Mouse (Mus musculus): ENCODE results near the gene Nlrp6.
"Not testable (repeated sequence)": the region's sequence is repeated elsewhere in the genome, so short reads cannot be mapped to it uniquely, and the experiment has no call there.

Gene Nlrp6

DNA sequence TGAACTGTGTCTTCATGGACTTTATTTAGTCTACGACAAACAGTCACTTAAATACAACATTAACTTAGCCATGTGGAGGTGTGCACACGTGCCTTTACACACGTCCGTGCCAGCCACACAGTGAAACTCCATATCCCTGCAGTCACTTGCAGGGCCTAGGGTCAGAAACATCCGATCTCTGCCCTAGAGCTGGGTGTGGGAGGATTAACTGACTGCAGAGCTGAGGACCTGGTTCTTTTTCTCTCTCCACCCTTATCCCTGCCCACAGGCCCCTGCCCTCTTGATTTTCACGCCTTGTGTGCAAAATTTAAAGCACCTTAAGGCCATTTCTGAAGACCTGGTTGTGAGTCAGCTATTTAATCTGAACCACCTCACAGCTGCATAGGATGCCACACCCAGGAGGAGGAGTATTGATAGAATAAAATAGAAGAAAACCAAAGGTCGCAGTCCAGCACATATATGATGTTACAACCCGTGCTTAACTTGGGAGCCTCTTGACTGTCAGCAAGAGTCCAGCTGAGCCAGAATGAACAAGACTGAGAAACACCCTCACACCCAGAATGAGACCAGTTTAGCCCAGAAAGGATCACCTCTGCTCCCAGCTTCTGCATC is at the start of gene Nlrp6:
Gene Nlrp6 (plus strand): TSS at position 485 of the 612 bp plus-strand sequence.
- DNase-seq, result no peak

GRCm38 (mm10) chr7:140874224-140874623 is 46.5 kb upstream of the Nlrp6 start:
- no peak for DNase-seq

DNA sequence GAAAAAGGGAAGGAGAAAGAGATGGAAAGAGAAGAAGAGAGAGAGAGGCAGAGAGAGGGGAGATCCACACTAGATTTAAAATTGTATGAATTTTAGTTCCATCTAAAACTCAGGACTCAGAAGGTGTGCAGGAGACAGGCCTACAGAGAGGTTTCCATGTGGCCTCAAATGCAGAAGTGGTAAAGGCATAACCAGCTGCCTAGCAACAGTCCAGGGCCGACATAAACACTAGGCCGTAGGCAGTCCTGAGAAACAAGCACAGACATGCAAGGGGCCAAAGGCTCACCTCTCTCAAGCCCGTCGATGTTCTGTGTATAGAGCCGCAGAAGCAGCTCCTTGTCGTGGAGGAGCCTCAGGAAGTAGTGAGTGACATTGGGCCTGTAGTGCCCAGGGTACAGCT is 43.3 kb upstream of the Nlrp6 start:
- no peak for DNase-seq

GRCm38 (mm10) chr7:140879355-140879754 is 41.3 kb upstream of the Nlrp6 start:
- peak; percentile 16 for DNase-seq

GRCm38 (mm10) chr7:140880419-140880818 is 40.3 kb upstream of the Nlrp6 start:
- no peak for DNase-seq

GRCm38 (mm10) chr7:140880865-140881515 is 39.7 kb upstream of the Nlrp6 start:
- DNase-seq, result no peak

- peak; percentile 92 for DNase-seq
Measured at GRCm38 (mm10) chr7:140881696-140882468, 38.8 kb upstream of the Nlrp6 start, which contains the start of the genes Psmd13 and Sirt3. Gene Psmd13 (plus strand): TSS chr7:140881968. Gene Sirt3 (minus strand): TSS chr7:140882309.

DNA sequence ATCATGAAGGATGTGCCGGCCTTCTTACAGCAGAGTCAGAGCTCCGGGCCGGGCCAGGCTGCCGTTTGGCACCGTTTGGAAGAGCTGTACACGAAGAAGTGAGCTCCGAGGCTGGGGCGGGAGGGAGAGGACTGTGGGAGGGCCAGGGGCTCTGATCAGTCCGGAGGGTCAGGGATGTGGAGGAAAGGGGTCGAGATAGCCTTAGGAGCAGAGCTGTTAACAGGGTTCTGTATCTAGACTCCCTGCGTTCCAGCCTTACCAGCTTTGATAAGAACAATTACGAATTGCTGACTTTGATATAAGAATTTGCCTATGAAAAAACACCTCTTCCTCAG is 38.3 kb upstream of the Nlrp6 start:
- DNase-seq, result no peak

DNA sequence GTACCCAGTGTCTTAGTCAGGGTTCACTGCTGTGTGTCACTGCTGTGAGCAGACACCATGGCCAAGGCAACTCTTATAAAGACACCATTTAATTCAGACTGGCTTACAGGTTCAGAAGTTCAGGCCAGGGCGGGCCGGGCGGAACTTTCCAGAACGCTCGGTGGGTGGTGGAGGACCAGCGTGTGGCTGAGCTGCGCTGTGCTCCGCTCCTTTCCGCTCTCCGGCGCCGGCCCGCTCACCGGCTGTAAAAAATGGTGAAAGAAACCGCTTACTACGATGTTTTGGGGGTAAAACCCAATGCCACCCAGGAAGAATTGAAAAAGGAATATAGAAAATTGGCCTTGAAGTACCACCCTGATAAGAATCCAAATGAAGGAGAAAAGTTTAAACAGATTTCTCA is 30.1 kb upstream of the Nlrp6 start:
- not testable (repeated sequence) for DNase-seq

- DNase-seq, result no peak
Measured at GRCm38 (mm10) chr7:140894031-140894430, 26.7 kb upstream of the Nlrp6 start.

DNA sequence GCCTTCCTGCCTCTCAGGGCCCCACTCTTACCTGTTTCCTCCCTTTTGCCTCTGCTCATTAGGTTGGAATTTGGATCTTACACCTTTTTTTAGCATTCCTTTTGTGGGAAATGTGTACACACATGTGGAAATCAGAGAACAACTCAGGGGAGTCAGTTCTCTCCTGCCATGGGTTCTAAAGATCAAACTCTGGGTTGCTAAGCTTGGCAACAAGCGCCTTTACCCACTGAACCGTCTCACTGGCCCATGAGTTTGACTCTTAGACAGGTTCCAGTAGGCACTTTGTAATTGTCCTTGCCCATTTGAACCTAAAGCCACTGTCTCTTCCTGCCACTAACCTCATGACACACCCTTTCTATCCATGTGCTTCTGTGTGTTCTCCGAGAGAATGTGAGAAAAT is 26.1 kb upstream of the Nlrp6 start:
- no peak for DNase-seq

DNA sequence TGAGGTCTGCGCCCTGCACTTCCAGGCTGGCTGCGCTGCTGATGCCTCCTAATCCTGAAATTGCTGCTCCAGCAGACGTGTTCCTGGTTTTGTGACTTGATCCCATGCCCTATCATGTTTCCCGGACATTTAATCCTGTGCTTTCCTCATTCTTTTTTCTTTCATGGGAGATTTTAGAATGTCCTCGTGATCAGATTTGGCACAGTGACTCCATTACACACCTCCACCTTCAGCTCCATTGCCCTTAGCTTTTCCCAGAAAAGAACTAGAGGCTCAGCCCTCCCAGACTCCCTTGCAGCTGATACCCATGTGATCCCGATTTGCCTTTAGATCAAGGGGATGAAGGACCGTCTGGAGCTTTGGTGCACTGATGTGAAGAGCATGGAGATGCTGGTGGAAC is 22.8 kb upstream of the Nlrp6 start:
- DNase-seq, result no peak

DNA sequence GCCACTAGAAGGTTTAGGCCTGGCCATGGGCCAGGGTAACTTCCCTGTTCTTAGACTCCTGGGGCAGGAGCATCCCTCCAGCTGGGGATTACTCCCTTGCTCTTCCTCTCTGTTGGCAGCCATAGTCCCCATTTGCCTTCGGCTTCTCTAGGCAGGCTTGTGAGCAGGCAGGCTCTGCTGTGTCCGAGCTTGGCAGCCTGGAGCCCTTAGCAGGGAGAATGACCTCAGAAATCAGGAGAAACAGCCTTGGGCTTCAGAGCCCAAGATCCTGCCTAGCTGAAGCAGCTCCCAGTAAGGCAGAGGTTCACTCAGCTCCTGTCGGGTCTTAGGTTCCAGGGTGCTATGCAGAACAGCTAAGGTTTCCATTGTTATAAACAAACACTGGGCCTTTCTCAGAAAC is 21.6 kb upstream of the Nlrp6 start:
- no peak for DNase-seq

DNA sequence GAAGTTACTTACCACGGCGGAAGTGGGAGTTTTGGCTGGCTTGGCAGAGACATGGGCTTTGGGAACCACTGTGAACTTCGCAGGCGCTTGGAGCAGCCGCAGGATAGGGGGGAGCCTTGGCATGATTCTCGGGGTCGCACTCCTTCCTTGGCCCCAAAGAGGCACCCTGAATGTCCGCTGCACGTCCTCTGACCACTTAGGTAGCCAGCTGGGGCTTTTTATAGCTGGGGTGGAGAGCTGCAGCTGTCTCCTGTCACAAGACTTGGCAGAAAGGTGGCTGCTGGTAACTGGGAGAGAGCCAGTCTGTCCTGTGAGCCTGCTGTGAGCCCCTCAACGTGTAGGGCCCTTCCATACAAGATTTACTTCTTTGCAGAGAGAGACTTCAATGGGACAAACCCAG is 20.5 kb upstream of the Nlrp6 start, which contains the start of gene Cox8b:
Gene Cox8b (minus strand): TSS at position 227 of the 400 bp plus-strand sequence.
- DNase-seq, result no peak

- no peak for DNase-seq
Measured at GRCm38 (mm10) chr7:140902036-140902875, 18.4 kb upstream of the Nlrp6 start.

DNA sequence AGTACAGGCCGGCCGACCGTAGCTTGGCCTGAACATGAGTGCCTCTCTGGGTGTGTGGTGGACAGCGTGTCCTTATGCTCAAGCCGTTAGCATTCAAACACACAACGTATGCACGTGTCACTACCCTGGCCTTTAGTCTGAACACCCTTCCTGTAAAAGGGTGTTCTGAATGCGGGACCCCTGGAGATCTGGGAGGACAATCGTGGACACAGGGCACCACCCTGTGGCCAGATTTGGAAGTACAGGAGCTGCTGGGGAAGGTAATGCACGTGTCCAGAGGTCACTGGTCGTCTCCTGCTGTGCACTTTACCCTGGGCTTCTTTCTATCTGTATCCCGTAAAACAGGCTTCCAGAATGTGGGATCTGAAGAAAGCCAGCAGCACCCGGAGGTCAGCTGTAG is 17.5 kb upstream of the Nlrp6 start:
- peak; percentile 81 for DNase-seq

DNA sequence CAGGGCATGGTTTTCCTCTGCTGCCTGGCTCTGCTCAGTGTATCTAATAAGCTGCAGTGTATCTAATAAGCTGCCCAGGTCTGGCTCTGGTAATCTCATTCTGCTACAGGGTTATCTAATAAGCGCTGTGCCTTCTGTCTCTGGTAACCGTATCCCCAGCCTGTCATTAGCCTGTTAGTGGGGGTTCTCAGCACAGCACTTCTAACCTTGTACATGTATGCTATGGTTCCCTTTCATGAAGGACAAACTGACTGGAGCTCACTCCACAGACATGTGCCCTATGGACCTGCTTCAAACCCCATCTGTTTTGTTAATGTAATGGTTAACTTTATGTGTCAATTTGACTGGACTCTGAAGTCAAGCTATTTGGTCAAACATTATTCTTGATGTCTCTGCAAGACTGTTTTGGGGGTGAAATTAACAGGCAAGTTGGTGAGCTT is 15.0 kb upstream of the Nlrp6 start:
- DNase-seq, result no peak

DNA sequence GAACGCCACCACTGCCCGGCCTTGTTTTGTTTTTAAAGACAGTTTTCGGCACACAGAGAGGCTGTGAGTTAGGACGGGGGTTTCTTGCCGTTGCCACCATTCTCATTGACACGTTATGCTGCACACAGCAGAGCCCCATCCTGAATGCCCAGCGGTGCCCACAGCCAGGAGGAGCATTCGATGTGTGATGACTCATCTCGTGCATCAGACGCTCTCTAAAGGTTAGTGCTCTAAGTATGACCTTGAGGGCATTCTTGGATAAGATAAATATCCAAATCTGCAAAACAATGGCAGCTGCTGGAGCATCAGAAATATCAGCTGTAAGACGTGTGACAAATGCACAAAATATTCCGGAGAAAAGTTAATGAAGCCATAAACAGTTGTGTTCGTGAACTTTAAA is 13.6 kb upstream of the Nlrp6 start:
- DNase-seq, result no peak

- DNase-seq, result no peak
Measured at GRCm38 (mm10) chr7:140907697-140908096, 13.0 kb upstream of the Nlrp6 start.

DNA sequence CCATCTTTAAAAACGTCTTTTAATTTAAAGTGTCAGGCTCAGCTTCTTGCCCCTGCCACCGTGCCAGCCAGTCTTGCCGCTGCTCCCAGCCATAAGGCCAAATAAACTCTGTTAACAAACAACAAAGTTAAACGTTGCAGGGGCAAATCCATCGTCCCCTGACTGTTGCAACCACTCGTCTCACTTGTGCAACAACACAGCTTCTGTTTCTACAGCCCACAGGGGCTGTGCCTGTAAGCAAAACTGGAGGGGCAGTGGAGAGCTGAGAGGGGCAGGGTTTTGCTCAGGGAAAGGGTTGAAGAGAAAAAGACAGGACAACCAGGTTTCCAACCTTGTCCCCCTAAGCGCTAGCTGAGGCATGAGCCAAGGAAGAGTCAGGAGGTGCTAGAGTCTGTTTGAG is 12.5 kb upstream of the Nlrp6 start:
- no peak for DNase-seq

DNA sequence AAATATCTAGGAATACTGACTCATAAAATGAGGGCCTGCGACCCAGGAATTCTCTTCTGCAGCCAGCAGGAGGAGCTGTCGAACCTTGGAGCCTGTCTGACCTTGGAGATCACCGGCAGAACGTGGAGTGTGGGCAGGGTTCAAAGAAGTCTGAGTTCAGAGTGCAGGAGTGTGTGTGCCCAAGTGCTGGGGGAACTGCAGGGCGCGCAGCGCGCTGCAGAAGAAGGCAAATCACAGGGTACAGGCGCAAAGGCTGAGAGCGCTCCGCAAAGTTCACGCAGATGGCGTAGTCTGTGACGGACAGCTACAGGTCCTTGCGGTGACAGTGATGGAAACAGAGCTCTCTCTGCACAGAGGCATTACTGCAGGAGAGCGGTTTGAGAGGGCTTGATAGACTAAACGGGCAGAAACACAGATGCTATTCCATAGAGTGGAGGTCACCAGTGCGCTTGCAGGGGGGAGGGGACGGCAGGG is 12.0 kb upstream of the Nlrp6 start:
- DNase-seq, result peak; percentile 78

DNA sequence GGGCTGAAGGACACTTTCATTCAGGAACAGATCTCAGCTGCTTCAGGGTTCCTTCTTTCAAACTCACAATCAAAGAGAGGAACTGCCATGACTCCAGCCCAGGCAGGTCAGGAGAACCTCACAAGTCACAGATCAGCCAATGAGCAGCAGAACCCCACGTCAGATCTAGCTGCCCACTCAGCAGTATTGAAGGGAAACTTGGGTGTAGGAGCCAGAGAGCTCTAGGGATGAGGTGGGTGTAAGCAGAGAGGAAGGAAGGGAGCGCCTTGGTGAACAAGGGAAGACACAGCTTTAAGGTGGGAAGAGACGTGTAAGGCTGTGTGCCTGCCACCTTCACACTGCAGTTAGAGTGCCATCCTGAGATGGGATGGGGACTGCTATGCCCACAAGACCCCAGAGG is 8.4 kb upstream of the Nlrp6 start:
- DNase-seq, result no peak

All from thymus, postnatal 25 days (tissue).